Comparison of ENCODE assay signal across 28 mouse cellular contexts in the genomic region with DNA sequence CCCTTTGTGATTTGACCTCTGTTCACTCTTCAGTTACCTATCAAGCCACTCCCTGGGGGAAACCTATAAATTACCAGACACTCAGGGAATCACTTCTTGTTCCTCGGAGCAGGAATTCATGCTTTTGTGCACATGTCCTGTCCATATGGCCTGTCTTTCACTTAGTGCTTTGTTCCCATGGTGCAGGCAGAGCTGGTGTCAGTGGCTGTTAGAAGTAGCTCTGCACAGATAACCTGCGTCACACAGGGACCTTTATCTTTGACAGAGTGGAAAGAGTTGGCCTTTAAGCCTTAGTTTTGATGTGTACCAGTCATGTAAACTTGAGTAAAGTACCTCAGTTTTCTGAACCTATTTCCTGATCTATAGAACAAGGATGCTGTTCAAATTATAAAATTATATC. TPM values are rescaled to one million over a fixed set of nuclear protein-coding genes. Genes with fewer than 3 reads are reported as not detected.
A peak's percentile ranks its signal among the peaks of the same experiment; 100 is the strongest.
DNase-seq lines count a peak whose midpoint lies in the region; ATAC-seq and TF ChIP-seq lines count a peak whose summit lies in the region.
"Had no signal": no experiment of that assay in that cellular context is flagged by ENCODE, and none has a peak within 500 bp of the region (broad histone marks: within the 10 kb centered on the region; RNA-seq: fewer than 3 reads in every experiment).

No protein-coding gene starts in this region.

- H3K27ac ChIP-seq in heart, embryonic 13.5 days (replicated peaks) = peak overlapping the region; percentile 46
- no peak overlapping the region for H3K27ac ChIP-seq in CH12.LX (ENCODE audit: insufficient read depth, low read depth)
- H3K27ac ChIP-seq: hindbrain, embryonic 12.5 days; hindbrain, postnatal 0 days; limb, embryonic 12.5 days; liver, embryonic 15.5 days; midbrain, embryonic 13.5 days; neural tube, embryonic 15.5 days; stomach, embryonic 15.5 days had no signal

- intact Hi-C loops in heart, postnatal 10 days (cut with DNase I) = no loop called here

- peaks cover 26% of the 10 kb centered on the region for H3K36me3 ChIP-seq in heart, embryonic 13.5 days
- H3K36me3 ChIP-seq in CH12.LX (replicated peaks in 1 of 2; ENCODE audit: control insufficient read depth in 1 of 2, insufficient read depth in 1 of 2, low read length in 1 of 2) = peaks cover 77 to 91% of the 10 kb centered on the region in 2 experiments
- H3K36me3 ChIP-seq: hindbrain, embryonic 12.5 days; liver, embryonic 15.5 days; midbrain, embryonic 13.5 days; neural tube, embryonic 15.5 days; stomach, embryonic 15.5 days had no signal

- ATAC-seq in heart, embryonic 13.5 days (ENCODE audit: extremely low read depth, insufficient number of reproducible peaks, low FRiP score, low TSS enrichment) = no peak
- ATAC-seq in megakaryocyte progenitor cell, adult 5-6 weeks (replicated peaks; ENCODE audit: poor library complexity) = peak; percentile 55; the same call in 1 of the 2 replicates
- ATAC-seq: forebrain, embryonic 14.5 days; hindbrain, postnatal 0 days; intestine, postnatal 0 days; midbrain, embryonic 13.5 days had no signal

- no peak for TF ChIP-seq EP300 in CH12.LX (IDR thresholded peaks at IDR 0.05; ENCODE audit: low read length)

- H3K79me2 ChIP-seq in CH12.LX (replicated peaks; ENCODE audit: control insufficient read depth, extremely low read depth, insufficient read depth, poor library complexity, severe bottlenecking) = peaks cover 96% of the 10 kb centered on the region

- WGBS in heart, embryonic 13.5 days = 21% methylated on average over 2 of the region's 2 CpGs

- in situ Hi-C loops in CH12.LX (cut with MboI; ENCODE audit: low pct_ligation_motif_present, low pct_unique_long_range_greater_than_20kb, low sequenced_read_pairs) = no loop called here

- TF ChIP-seq POLR2A in CH12.LX (IDR thresholded peaks at IDR 0.05; ENCODE audit: low read depth, low read length) = 0 out of 2 replicates have a peak, but pooled peaks have one; percentile 25

- TF ChIP-seq CTCF in CH12.LX (conservative IDR thresholded peaks at IDR 0.05 in 1 of 2, IDR thresholded peaks at IDR 0.05 in 1 of 2; ENCODE audit: low read depth in 2 of 2, low read length in 2 of 2) = no peak

- H3K4me1 ChIP-seq in heart, embryonic 13.5 days = peaks cover 43% of the 10 kb centered on the region
- H3K4me1 ChIP-seq in CH12.LX (ENCODE audit: control insufficient read depth in 1 of 2, insufficient read depth in 2 of 2) = peaks cover 34 to 97% of the 10 kb centered on the region in 2 experiments
- H3K4me1 ChIP-seq: hindbrain, embryonic 12.5 days; limb, embryonic 12.5 days; midbrain, embryonic 13.5 days; neural tube, embryonic 15.5 days had no signal

- no peaks in the 10 kb centered on the region for H3K9me3 ChIP-seq in heart, embryonic 13.5 days
- no peaks in the 10 kb centered on the region for H3K9me3 ChIP-seq in CH12.LX (replicated peaks; ENCODE audit: low read length)
- H3K9me3 ChIP-seq: hindbrain, embryonic 12.5 days; limb, embryonic 12.5 days; liver, embryonic 15.5 days; midbrain, embryonic 13.5 days; neural tube, embryonic 15.5 days; stomach, embryonic 15.5 days had no signal

- H3K4me2 ChIP-seq in heart, embryonic 13.5 days = no peak overlapping the region
- H3K4me2 ChIP-seq in CH12.LX (ENCODE audit: insufficient read depth, low read depth, poor library complexity, severe bottlenecking) = no peak overlapping the region
- H3K4me2 ChIP-seq: hindbrain, embryonic 12.5 days; limb, embryonic 12.5 days; liver, embryonic 15.5 days; lung, embryonic 14.5 days; midbrain, embryonic 13.5 days; neural tube, embryonic 15.5 days; stomach, embryonic 15.5 days had no signal

- H3K9ac ChIP-seq in heart, embryonic 13.5 days = no peak overlapping the region
- H3K9ac ChIP-seq in CH12.LX (ENCODE audit: insufficient read depth, low read depth) = no peak overlapping the region
- H3K9ac ChIP-seq: hindbrain, embryonic 12.5 days; limb, embryonic 12.5 days; liver, embryonic 15.5 days; lung, embryonic 14.5 days; midbrain, embryonic 13.5 days; neural tube, embryonic 15.5 days; stomach, embryonic 15.5 days had no signal

- TF ChIP-seq RAD21 in CH12.LX (IDR thresholded peaks at IDR 0.05; ENCODE audit: low read depth, low read length) = no peak

- no peak for DNase-seq in heart, postnatal 10 days
- DNase-seq in CD4-positive, CD25-positive, alpha-beta regulatory T cell, adult 2 months (ENCODE audit: low read depth, low spot score) = peak; percentile 82
- no peak for DNase-seq in CH12.LX (ENCODE audit: extremely low read depth)
- DNase-seq in kidney, postnatal 4 days = no peak
- no peak for DNase-seq in testis, postnatal 10 days (ENCODE audit: low spot score)
- DNase-seq: adrenal gland, adult 2 months; B cell, adult 2 months; cerebellum, adult 8-10 months; cerebellum, postnatal 25 days; gastrocnemius, postnatal 14 days; kidney, adult 9 months; kidney, postnatal 10 days; layer of hippocampus, adult 9-11 months; lung, embryonic 14.5 days; retina, postnatal 1 day; right cerebral cortex, postnatal 14 days; thymus, postnatal 36 days had no signal

- dilution Hi-C loops in CH12.LX (cut with MboI; ENCODE audit: extremely low pct_ligation_motif_present, extremely low pct_unique_long_range_greater_than_20kb, low sequenced_read_pairs) = no loop called here

- H3K27me3 ChIP-seq in heart, embryonic 13.5 days (replicated peaks) = no peaks in the 10 kb centered on the region
- H3K27me3 ChIP-seq in CH12.LX (replicated peaks) = no peaks in the 10 kb centered on the region
- H3K27me3 ChIP-seq: hindbrain, embryonic 12.5 days; limb, embryonic 12.5 days; liver, embryonic 15.5 days; midbrain, embryonic 13.5 days; neural tube, embryonic 15.5 days; stomach, embryonic 15.5 days had no signal

- no peak overlapping the region for H3K4me3 ChIP-seq in heart, embryonic 13.5 days
- no peak overlapping the region for H3K4me3 ChIP-seq in CH12.LX (replicated peaks in 1 of 3; ENCODE audit: low read depth in 2 of 3, low read length in 2 of 3, poor library complexity in 1 of 3)
- H3K4me3 ChIP-seq: hindbrain, embryonic 12.5 days; limb, embryonic 12.5 days; liver, embryonic 15.5 days; midbrain, embryonic 13.5 days; neural tube, embryonic 15.5 days; stomach, embryonic 15.5 days had no signal

TF ChIP-seq in CH12.LX, 34 proteins besides CTCF, POLR2A, EP300 and RAD21:
- TF ChIP-seq MEF2A (IDR thresholded peaks at IDR 0.05; ENCODE audit: borderline replicate concordance, low read depth, low read length) (no peak), SIN3A (IDR thresholded peaks at IDR 0.05; ENCODE audit: low read length) (no peak), MYC (IDR thresholded peaks at IDR 0.05; ENCODE audit: low read depth, low read length) (no peak), MAFK (IDR thresholded peaks at IDR 0.05; ENCODE audit: insufficient replicate concordance, low read length) (no peak), USF2 (conservative IDR thresholded peaks at IDR 0.05; ENCODE audit: low read depth, low read length) (no peak), GABPA (IDR thresholded peaks at IDR 0.05; ENCODE audit: insufficient replicate concordance, low read depth, low read length) (no peak), ZNF384 (IDR thresholded peaks at IDR 0.05; ENCODE audit: low read depth, low read length) (no peak), CHD1 (IDR thresholded peaks at IDR 0.05; ENCODE audit: low read depth, low read length) (no peak), TBP (conservative IDR thresholded peaks at IDR 0.05; ENCODE audit: low read depth, low read length) (no peak), POLR2AphosphoS2 (IDR thresholded peaks at IDR 0.05; ENCODE audit: low read depth, low read length) (no peak), ZKSCAN1 (IDR thresholded peaks at IDR 0.05; ENCODE audit: borderline replicate concordance, low read depth, low read length) (no peak), MXI1 (IDR thresholded peaks at IDR 0.05; ENCODE audit: low read depth, low read length) (no peak), ZC3H11A (IDR thresholded peaks at IDR 0.05; ENCODE audit: low read depth, low read length) (no peak), NELFE (IDR thresholded peaks at IDR 0.05; ENCODE audit: low read depth, low read length) (no peak), JUN (IDR thresholded peaks at IDR 0.05; ENCODE audit: insufficient read depth, low read depth, low read length) (no peak), JUND (conservative IDR thresholded peaks at IDR 0.05; ENCODE audit: low read depth, low read length) (no peak), CHD2 (IDR thresholded peaks at IDR 0.05; ENCODE audit: low read length) (no peak)

RNA-seq across cellular contexts. Expression of a gene that starts 32.4 kb away (rescaled TPM):
- polyA plus RNA-seq in heart, embryonic 13.5 days (2015; fragmentation: Nextera tagmentation; extraction: Ambion mirVana) = 18.6 and 20.7 TPM in 2 replicates
- 10 to 100 TPM; 19.8 to 21.5 TPM for total RNA-seq in heart, postnatal 10 days (2021)
- total RNA-seq in CH12.LX (2012; rRNA removed) (296 and 297 TPM in 2 replicates), CH12.LX (2014; rRNA removed) (398 and 409 TPM in 2 replicates)
- polyA plus RNA-seq in CH12.LX (2012; ENCODE audit: insufficient read length, low read depth) = 370 and 388 TPM in 2 replicates
- total RNA-seq in megakaryocyte progenitor cell, adult 5-6 weeks (2015) = 30.1 and 36.6 TPM in 2 replicates
- total RNA-seq in megakaryocyte progenitor cell, adult 5-6 weeks (2017) = 67.0 and 68.6 TPM in 2 replicates

Comparison
In these comparisons a context has a peak if more than half of its experiments do, and no peak if none do; other contexts are left out.
1. RNA of a gene that starts 32.4 kb away (total RNA-seq): 296 to 409 TPM in CH12.LX; 30.1 to 68.6 TPM in megakaryocyte progenitor cell, adult 5-6 weeks and 19.8 to 21.5 TPM in heart, postnatal 10 days; every median in the first group is over 4 times any median in the second.